Mouse (Mus musculus) MEL (cell line): ENCODE results near the gene Arhgef1.

Experiments
- CTCF ChIP-seq, 3 experiments: IDR thresholded peaks in 2 of 3; conservative IDR thresholded peaks in 1 of 3; 2 replicates each; pipeline ENCODE4 v1.5.1; 2011 to 2012; ENCODE audit warnings: low read length in 3 of 3, low read depth in 2 of 3, mild to moderate bottlenecking in 2 of 3, improper control_type of control experiment in 1 of 3, inconsistent platforms in 1 of 3, mixed read lengths in 1 of 3, moderate library complexity in 1 of 3; ENCODE audit not compliant: control insufficient read depth in 1 of 3, insufficient read depth in 1 of 3, poor library complexity in 1 of 3, severe bottlenecking in 1 of 3
- MAFK ChIP-seq: IDR thresholded peaks from 2 replicates; pipeline ENCODE4 v1.6.1; 2011; ENCODE audit warnings: low read depth, mild to moderate bottlenecking, low read length, improper control_type of control experiment, borderline replicate concordance
- SMC3 ChIP-seq: IDR thresholded peaks from 2 replicates; pipeline ENCODE4 v1.6.1; 2011; ENCODE audit warnings: low read depth, low read length, improper control_type of control experiment
- ZKSCAN1 ChIP-seq: IDR thresholded peaks from 2 replicates; pipeline ENCODE4 v1.6.1; 2012; ENCODE audit warnings: low read depth, mild to moderate bottlenecking, inconsistent platforms, low read length, improper control_type of control experiment, moderate library complexity

DNA sequence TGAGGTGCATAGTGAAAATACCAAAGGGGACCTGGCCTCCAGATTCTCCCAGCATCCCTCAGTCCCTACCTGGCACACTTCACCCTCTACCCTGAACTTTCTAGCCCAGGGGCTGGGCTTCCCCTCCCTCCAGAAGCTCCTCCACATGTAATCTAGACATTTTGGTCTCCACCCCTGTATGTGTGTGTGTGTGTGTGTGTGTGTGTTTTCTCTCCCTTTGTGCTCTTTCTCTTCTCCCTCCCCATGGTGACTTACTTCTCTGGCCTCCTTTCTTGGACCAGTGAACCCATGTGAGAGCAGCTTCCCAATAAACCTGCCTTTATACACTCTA lies 49.5 kb upstream of the Arhgef1 start:
- no peak for TF ChIP-seq SMC3
- no peak for TF ChIP-seq CTCF (IDR thresholded peaks at IDR 0.05 in 2 of 3, conservative IDR thresholded peaks at IDR 0.05 in 1 of 3; ENCODE audit: control insufficient read depth in 1 of 3, insufficient read depth in 1 of 3, low read depth in 2 of 3, low read length in 3 of 3, poor library complexity in 1 of 3, severe bottlenecking in 1 of 3)
- TF ChIP-seq ZKSCAN1: no peak
- TF ChIP-seq MAFK: no peak
